Mouse (Mus musculus) liver, embryonic 15.5 days (tissue): ENCODE measurements around the gene Krit1. TPM values are rescaled to one million over a fixed set of nuclear protein-coding genes. Genes with fewer than 3 reads are reported as not detected.
A peak's percentile ranks its signal among the peaks of the same experiment; 100 is the strongest.
"Not testable (repeated sequence)": the region's sequence is repeated elsewhere in the genome, so short reads cannot be mapped to it uniquely, and the experiment has no call there.

Experiments
- ATAC-seq: fragments of 200-750 bp; cut with Nextera tagmentation; 2 replicates; pipeline ENCODE4 v1.8.0; 2017; ENCODE audit warnings: moderate number of reproducible peaks, mild to moderate bottlenecking, moderate library complexity; ENCODE audit not compliant: insufficient read depth
- H3K27ac ChIP-seq: fragments of 300-500 bp; sonication (generic); replicated peaks from 2 replicates; pipeline ENCODE4 v1.5.1; 2015; ENCODE audit warnings: mild to moderate bottlenecking, inconsistent platforms
- H3K27me3 ChIP-seq: fragments of 300-500 bp; sonication (generic); 2 replicates; pipeline ENCODE4 v1.6.1; 2015; ENCODE audit warnings: mild to moderate bottlenecking, inconsistent platforms
- H3K36me3 ChIP-seq: fragments of 300-500 bp; sonication (generic); replicated peaks from 2 replicates; pipeline ENCODE4 v1.6.1; 2015; ENCODE audit warnings: moderate library complexity, mild to moderate bottlenecking, inconsistent platforms
- H3K4me1 ChIP-seq: fragments of 300-500 bp; sonication (generic); replicated peaks from 2 replicates; pipeline ENCODE4 v1.6.1; 2015; ENCODE audit warnings: inconsistent platforms
- H3K4me2 ChIP-seq: fragments of 300-500 bp; sonication (generic); 2 replicates; pipeline ENCODE4 v1.6.1; 2015; ENCODE audit warnings: moderate library complexity, mild to moderate bottlenecking, inconsistent platforms
- H3K4me3 ChIP-seq: fragments of 300-500 bp; sonication (generic); replicated peaks from 2 replicates; pipeline ENCODE4 v1.5.1; 2015; ENCODE audit warnings: mild to moderate bottlenecking, inconsistent platforms
- H3K9ac ChIP-seq: fragments of 300-500 bp; sonication (generic); 2 replicates; pipeline ENCODE4 v1.6.1; 2015; ENCODE audit warnings: moderate library complexity, mild to moderate bottlenecking, inconsistent platforms
- H3K9me3 ChIP-seq: fragments of 300-500 bp; sonication (generic); replicated peaks from 2 replicates; pipeline ENCODE4 v1.6.1; 2016; ENCODE audit warnings: inconsistent platforms
- WGBS: fragments of 180-500 bp; shearing (Covaris S2); methylation state at CpG from one replicate; pipeline ENCODE4 v1.1.7; 2015; ENCODE audit warnings: mixed read lengths; ENCODE audit not compliant: insufficient replicate concordance; 5-methylcytosine and 5-hydroxymethylcytosine counted together
- polyA plus RNA-seq: library from polyadenylated mRNA; unstranded; fragments of >200 nt; fragmentation: Nextera tagmentation; extraction: Ambion mirVana; gene quantifications from 2 replicates; pipeline ENCODE4 v1.2.1, GENCODE M21; 2015

Gene Krit1
- polyA plus RNA-seq, 1 experiment from 2014 or later: 18.1 TPM

GRCm38 (mm10) chr5:3800881-3801280 is 2.1 kb upstream of the Krit1 start:
- peak overlapping the region; percentile 29; the same call in 1 of the 2 replicates for H3K4me2 ChIP-seq
- H3K4me3 ChIP-seq: 0 out of 2 replicates have a peak overlapping the region, but pooled peaks have one; percentile 14
- ATAC-seq: no peak
- peaks cover 38% of the 10 kb centered on the region for H3K4me1 ChIP-seq
- no peak overlapping the region for H3K9ac ChIP-seq
- H3K9me3 ChIP-seq: no peaks in the 10 kb centered on the region
- no peak overlapping the region for H3K27ac ChIP-seq
- H3K36me3 ChIP-seq: no peaks in the 10 kb centered on the region
- WGBS: 64% methylated on average over 4 of the region's 4 CpGs
- H3K27me3 ChIP-seq: no peaks in the 10 kb centered on the region

- Histone ChIP-seq H3K27me3 (no peaks in the 10 kb centered on the region), H3K36me3 (no peaks in the 10 kb centered on the region), H3K27ac (peak overlapping the region; percentile 94), H3K4me2 (peak overlapping the region; percentile 84), H3K9ac (peak overlapping the region; percentile 81), H3K4me1 (peaks cover 38% of the 10 kb centered on the region), H3K4me3 (peak overlapping the region; percentile 98), H3K9me3 (no peaks in the 10 kb centered on the region)
- WGBS: 4% methylated on average over 18 of the region's 18 CpGs
- peak; percentile 0; the same call in 1 of the 2 replicates for ATAC-seq
Observed at GRCm38 (mm10) chr5:3801672-3802432, 1.1 kb upstream of the Krit1 start.

GRCm38 (mm10) chr5:3803292-3804165 is 545 bp downstream of the Krit1 start:
- whole genome bisulfite sequencing: under 1% methylated on average over 36 of the region's 36 CpGs
- H3K4me2 ChIP-seq: peak overlapping the region; percentile 84
- H3K27me3 ChIP-seq: no peaks in the 10 kb centered on the region
- H3K4me1 ChIP-seq: peaks cover 38% of the 10 kb centered on the region
- H3K27ac ChIP-seq: peak overlapping the region; percentile 94
- H3K9ac ChIP-seq: peak overlapping the region; percentile 81
- ATAC-seq: peak; percentile 78
- H3K4me3 ChIP-seq: peak overlapping the region; percentile 98
- H3K36me3 ChIP-seq: 0 out of 2 replicates have a peak, but pooled peaks cover 4% of the 10 kb centered on the region
- H3K9me3 ChIP-seq: no peaks in the 10 kb centered on the region

DNA sequence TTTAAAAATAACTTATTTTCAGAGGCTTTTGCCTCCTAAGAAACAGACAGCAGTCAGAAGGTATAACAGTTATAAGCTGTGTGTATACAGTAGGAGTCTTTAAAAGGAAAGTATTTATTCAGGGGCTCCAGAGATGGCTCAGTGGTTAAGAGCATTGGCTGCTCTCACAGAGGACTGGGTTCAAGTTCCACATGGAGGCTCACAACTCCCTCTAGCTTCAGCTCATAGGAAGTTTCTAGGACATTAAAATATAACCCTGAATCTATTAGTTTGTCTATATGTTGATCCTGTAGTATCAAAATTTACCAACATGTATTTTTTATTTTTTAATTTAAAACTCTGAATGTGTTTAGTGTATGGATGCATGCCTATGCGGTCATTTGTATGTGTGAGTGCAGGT is 5.5 kb downstream of the Krit1 start:
- ATAC-seq: no peak
- Histone ChIP-seq H3K4me3 (no peak overlapping the region), H3K36me3 (peaks cover 26% of the 10 kb centered on the region), H3K9me3 (no peaks in the 10 kb centered on the region), H3K9ac (no peak overlapping the region), H3K27ac (no peak overlapping the region), H3K4me1 (peaks cover 8% of the 10 kb centered on the region), H3K4me2 (no peak overlapping the region), H3K27me3 (no peaks in the 10 kb centered on the region)
- 90% methylated on average over 1 of the region's 1 CpGs for WGBS

- H3K4me2 ChIP-seq: no peak overlapping the region
- no peaks in the 10 kb centered on the region; the same call in 1 of the 2 replicates for H3K4me1 ChIP-seq
- peaks cover 33% of the 10 kb centered on the region for H3K36me3 ChIP-seq
- no peak overlapping the region for H3K9ac ChIP-seq
- 23% methylated on average over 1 of the region's 1 CpGs for WGBS
- H3K4me3 ChIP-seq: no peak overlapping the region
- no peaks in the 10 kb centered on the region for H3K9me3 ChIP-seq
- no peak for ATAC-seq
- H3K27me3 ChIP-seq: no peaks in the 10 kb centered on the region
- H3K27ac ChIP-seq: no peak overlapping the region
Observed at GRCm38 (mm10) chr5:3834107-3834506, 31.1 kb downstream of the Krit1 start.

DNA sequence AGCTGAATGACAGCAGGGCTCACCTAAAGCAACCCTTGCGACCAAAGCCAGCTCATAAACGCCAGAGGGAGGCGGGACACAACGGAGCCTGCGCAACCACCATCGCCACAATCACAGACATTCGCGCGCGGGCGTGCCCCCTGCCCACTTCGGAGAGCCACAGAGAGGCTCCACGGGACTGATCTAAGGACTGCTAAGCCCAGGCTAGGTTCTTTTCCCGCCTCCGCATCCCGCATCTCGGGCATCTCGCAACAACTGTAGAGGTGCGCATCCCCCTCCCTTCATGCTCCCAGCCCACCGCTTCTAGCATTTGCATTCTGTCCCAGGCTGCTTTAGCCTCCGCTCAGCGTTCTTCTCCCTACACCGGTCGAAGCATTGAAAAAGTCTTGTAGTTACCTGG is 42.0 kb downstream of the Krit1 start, which contains the start of gene Lrrd1:
TSS of gene Lrrd1 (plus strand) at position 148 of the 400 bp plus-strand sequence.
- Histone ChIP-seq H3K27ac (no peak within 1 kb of the TSS), H3K4me1 (no peaks in the 10 kb centered on the region), H3K36me3 (peaks cover 11% of the 10 kb centered on the region), H3K27me3 (peaks cover 7% of the 10 kb centered on the region; the same call in 1 of the 2 replicates), H3K9me3 (no peaks in the 10 kb centered on the region), H3K4me2 (peak within 1 kb of the TSS; percentile 43), H3K9ac (no peak within 1 kb of the TSS), H3K4me3 (no peak within 1 kb of the TSS)
- ATAC-seq: no peak
- WGBS: 28% methylated on average over 24 of the region's 24 CpGs

GRCm38 (mm10) chr5:3870161-3870560 is 67.2 kb downstream of the Krit1 start:
- no peak for ATAC-seq
- Histone ChIP-seq H3K27me3 (no peaks in the 10 kb centered on the region), H3K36me3 (no peaks in the 10 kb centered on the region), H3K9ac (no peak overlapping the region), H3K4me1 (no peaks in the 10 kb centered on the region), H3K9me3 (no peaks in the 10 kb centered on the region), H3K4me2 (no peak overlapping the region), H3K4me3 (no peak overlapping the region), H3K27ac (no peak overlapping the region)
- 55% methylated on average over 4 of the region's 4 CpGs for WGBS

- Histone ChIP-seq H3K27ac (no peak overlapping the region), H3K36me3 (no peaks in the 10 kb centered on the region), H3K27me3 (no peaks in the 10 kb centered on the region), H3K9ac (no peak overlapping the region), H3K4me1 (no peaks in the 10 kb centered on the region), H3K4me2 (no peak overlapping the region), H3K9me3 (no peaks in the 10 kb centered on the region), H3K4me3 (no peak overlapping the region)
- ATAC-seq: no peak
- WGBS: 64% methylated on average over 1 of the region's 1 CpGs
Observed at GRCm38 (mm10) chr5:3872348-3872747, 69.4 kb downstream of the Krit1 start.

DNA sequence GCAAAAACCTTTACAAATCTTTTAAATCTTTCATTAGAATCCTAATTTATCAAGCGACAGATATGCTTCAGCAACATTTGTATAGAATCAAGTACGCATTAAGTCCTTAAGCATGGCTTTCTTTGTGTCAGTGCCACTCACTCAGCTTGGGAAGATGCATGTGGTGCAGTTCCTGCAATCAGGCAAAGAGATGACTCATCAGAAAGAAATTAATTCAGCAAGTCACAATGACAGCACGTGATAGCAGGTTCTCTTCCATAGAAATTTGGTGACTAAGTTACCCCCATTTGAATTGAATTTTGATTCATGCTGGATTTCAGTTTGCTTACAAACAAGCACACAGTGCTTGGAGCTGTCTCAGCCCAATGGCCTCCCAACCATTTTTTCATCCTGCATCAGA is 70.5 kb downstream of the Krit1 start:
- H3K9ac ChIP-seq: no peak overlapping the region
- 60% methylated on average over 3 of the region's 3 CpGs for WGBS

GRCm38 (mm10) chr5:3886862-3887261 is 83.9 kb downstream of the Krit1 start:
- H3K4me3 ChIP-seq, ATAC-seq, H3K9me3 ChIP-seq, H3K27me3 ChIP-seq, H3K27ac ChIP-seq, H3K36me3 ChIP-seq, H3K4me1 ChIP-seq, H3K4me2 ChIP-seq, H3K9ac ChIP-seq: not testable (repeated sequence)
- 61% methylated on average over 7 of the region's 7 CpGs for WGBS

More for the DNA sequence above, 70.5 kb downstream of the Krit1 start:
- H3K27ac ChIP-seq: no peak overlapping the region
- no peaks in the 10 kb centered on the region for H3K4me1 ChIP-seq
- H3K36me3 ChIP-seq: no peaks in the 10 kb centered on the region
- H3K9me3 ChIP-seq: no peaks in the 10 kb centered on the region
- ATAC-seq: no peak
- no peak overlapping the region for H3K4me2 ChIP-seq
- H3K27me3 ChIP-seq: no peaks in the 10 kb centered on the region
- no peak overlapping the region for H3K4me3 ChIP-seq

DNA sequence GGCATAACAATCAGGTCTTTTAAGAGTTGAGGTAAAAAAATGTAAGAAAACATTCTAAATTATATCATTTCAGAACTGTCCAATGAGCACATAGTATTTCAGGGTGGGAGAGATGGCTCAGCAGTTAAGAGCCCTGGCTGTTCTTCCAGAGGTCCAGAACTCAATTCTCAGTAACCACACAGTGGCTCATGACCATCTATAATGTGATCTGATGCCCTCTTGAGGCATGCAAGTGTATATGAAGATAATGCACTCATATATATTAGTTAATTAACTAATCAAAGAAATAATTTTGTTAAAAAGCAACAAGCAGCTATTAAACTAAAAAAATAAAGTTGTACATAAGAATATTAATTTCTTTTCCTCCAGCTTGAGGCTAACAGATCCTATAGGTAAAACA is 86.2 kb downstream of the Krit1 start:
- H3K9me3 ChIP-seq: no peaks in the 10 kb centered on the region
- H3K4me1 ChIP-seq: peaks cover 3% of the 10 kb centered on the region
- H3K36me3 ChIP-seq: no peaks in the 10 kb centered on the region
- ATAC-seq: no peak
- no peaks in the 10 kb centered on the region for H3K27me3 ChIP-seq
- H3K4me2 ChIP-seq: no peak overlapping the region
- no peak overlapping the region for H3K27ac ChIP-seq
- H3K4me3 ChIP-seq: no peak overlapping the region
- H3K9ac ChIP-seq: no peak overlapping the region
